Mouse (Mus musculus) Patski (cell line): ENCODE results near the gene Rbfox1. TPM values are rescaled to one million over a fixed set of nuclear protein-coding genes. Genes with fewer than 3 reads are reported as not detected.

Source experiments
- ATAC-seq: fragments of 100-300 bp; one replicate; pipeline ENCODE4 v1.8.0; 2021
- CTCF ChIA-PET: fragments of 350-600 bp; sonication (Branson Sonifier 250); formaldehyde crosslinking; loops from one replicate; lab custom pipeline; 2022; ENCODE audit warnings: inconsistent platforms; lab: Charles Lee
- POLR2A ChIA-PET: fragments of 350-600 bp; sonication (Branson Sonifier 250); formaldehyde crosslinking; loops from one replicate; lab custom pipeline; 2022; ENCODE audit warnings: antibody characterized with exemption, inconsistent platforms; lab: Charles Lee
- DNase-seq: peaks from one replicate; pipeline ENCODE4 v3.0.0-alpha.2; 2011; ENCODE audit warnings: low read depth, low spot score
- H3K27me3 ChIP-seq: fragments of 371-371 bp; one replicate; pipeline ENCODE4 v1.5.1; 2021
- CTCF ChIP-seq: fragments of 100-300 bp; IDR thresholded peaks from one replicate; pipeline ENCODE4 v1.5.1; 2021
- in situ Hi-C: fragments of 300-500 bp; cut with MboI; formaldehyde crosslinking; loops from 3 replicates; pipeline ENCODE4 v1.11.1; 2018; ENCODE audit warnings: low pct_unique_long_range_greater_than_20kb, mixed read lengths
- polyA plus RNA-seq: library from polyadenylated mRNA; unstranded; gene quantifications from one replicate; pipeline ENCODE4 v1.2.3, GENCODE M21; 2021

The Rbfox1 gene
- polyA plus RNA-seq = not detected

DNA sequence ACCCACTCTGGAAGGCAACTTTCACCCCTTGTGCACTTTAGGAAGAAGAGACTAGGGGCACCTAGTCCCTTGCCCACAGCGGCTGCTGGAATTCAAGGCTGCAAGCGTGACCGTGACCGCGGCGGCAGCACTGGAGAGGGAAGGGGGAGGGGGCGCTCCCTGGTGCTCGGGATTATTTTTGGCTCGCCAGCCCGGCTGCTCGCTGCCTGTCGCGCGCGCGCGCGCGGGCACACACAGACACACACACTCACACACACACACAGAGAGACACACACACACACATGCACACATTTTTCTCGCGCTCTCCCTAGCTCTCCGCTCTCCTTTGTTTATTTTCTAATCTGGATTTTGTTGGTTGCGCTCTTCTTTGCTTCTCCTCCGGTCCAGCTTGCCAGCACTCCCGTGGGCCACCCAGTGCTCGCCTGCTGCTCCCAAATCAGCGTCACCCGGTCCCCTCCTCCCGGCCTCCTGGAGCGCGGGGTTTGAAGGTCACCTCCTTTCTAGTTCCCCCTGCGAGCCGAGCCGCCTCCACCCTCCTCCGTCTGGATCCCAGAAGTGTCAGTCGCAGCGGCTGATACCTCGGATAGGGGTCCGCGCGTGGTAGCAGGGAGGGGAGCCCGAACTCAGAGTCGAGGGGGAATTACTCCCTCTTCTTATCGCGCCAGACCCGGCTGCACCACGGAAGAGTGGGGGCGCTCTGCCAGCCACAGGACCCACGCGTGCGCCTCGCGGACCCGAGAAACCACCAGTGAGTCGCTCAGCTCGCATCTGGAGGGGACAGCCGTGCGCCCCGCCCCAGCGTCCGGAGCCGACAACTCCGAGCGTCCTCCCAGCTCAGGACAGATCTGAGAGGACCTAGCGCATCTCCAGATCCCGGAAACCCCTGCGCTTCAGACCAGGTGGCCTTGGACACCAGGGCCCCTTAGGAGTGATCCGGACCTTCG lies at the start of gene Rbfox1:
Gene Rbfox1 (plus strand): TSS at position 610 of the 944 bp plus-strand sequence.
- no peak for TF ChIP-seq CTCF
- ChIA-PET POLR2A (no interaction called here), CTCF (no interaction called here)
- DNase-seq (no peak), ATAC-seq (no peak)
- no peaks in the 10 kb centered on the region for H3K27me3 ChIP-seq
- in situ Hi-C loops = loop anchor here (5.0 kb wide), 1 partner anchor 592 kb away; no protein-coding TSS in a partner anchor

DNA sequence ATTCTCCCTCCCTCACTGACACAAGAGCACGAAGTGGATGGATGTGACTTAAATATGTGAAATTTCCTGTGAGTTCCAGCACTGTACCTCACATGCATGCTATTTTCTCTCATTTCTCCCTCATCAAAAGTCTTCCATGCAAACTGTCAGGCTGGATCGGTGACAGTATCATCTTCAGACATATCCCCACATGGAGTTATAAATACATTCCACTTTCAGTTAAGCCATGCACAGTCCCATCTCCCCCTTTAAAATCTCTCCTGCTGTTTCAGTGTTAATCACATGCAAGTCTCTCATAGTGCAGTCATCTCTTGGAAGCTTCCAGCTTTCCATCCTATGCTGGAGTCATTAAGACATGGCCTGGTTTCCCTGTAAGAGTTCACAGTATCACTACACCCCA lies 48.4 kb upstream of the Rbfox1 start:
- ChIA-PET CTCF (no interaction called here), POLR2A (no interaction called here)
- in situ Hi-C loops = no loop called here
- H3K27me3 ChIP-seq = no peaks in the 10 kb centered on the region
- DNase-seq = no peak
- no peak for ATAC-seq
- no peak for TF ChIP-seq CTCF

- no peaks in the 10 kb centered on the region for H3K27me3 ChIP-seq
- in situ Hi-C loops = no loop called here
- DNase-seq (no peak), ATAC-seq (no peak)
- no peak for TF ChIP-seq CTCF
- ChIA-PET CTCF (no interaction called here), POLR2A (no interaction called here)
Measured at GRCm38 (mm10) chr16:5841167-5841566, 44.0 kb upstream of the Rbfox1 start.

- CTCF ChIA-PET = no interaction called here
- POLR2A ChIA-PET = no interaction called here
- in situ Hi-C loops = no loop called here
- DNase-seq = no peak
- no peak for TF ChIP-seq CTCF
- H3K27me3 ChIP-seq = no peaks in the 10 kb centered on the region
- no peak for ATAC-seq
Measured at GRCm38 (mm10) chr16:5845645-5846044, 39.5 kb upstream of the Rbfox1 start.

DNA sequence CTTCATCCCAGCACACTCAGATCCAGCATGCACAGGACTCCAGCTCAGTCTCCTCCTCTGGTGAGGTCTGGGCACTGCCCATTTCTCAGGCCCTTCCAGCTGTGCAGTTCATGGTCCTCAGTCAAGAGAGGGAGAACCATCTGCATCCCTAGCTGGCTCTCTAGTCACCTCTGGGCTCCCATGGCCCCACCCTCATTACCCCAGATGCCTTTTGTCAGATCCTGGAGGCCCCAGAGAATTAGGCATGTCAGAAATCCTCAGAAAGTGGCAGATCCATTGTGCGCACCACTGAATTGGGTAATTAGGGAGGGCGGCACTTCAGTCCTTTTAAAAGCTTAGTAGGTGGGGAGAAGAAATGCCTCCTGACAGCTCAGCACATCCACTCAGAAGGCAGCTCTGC lies 32.1 kb upstream of the Rbfox1 start:
- H3K27me3 ChIP-seq = no peaks in the 10 kb centered on the region
- ATAC-seq = no peak
- ChIA-PET POLR2A (no interaction called here), CTCF (no interaction called here)
- DNase-seq = no peak
- no peak for TF ChIP-seq CTCF
- in situ Hi-C loops = no loop called here

DNA sequence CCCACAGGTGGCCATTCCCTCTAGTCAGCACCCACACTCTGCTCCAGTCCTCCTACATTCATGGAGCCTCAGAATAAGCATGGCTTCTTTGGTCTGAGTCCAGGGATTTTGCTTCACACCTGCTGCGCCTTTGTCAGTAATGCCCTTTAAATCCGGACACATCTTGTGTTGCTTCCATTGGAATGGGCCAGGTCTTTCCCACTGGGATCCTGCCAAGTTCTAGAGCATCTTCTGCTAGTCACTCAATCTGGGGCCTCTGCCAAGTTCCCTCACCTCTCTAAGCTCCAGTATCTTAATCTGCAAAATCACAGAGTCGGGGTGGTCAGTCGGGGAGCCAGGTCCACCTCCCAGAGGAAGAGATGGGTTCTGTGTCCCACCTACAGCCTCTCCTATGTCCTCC lies 20.8 kb upstream of the Rbfox1 start:
- TF ChIP-seq CTCF = no peak
- POLR2A ChIA-PET = no interaction called here
- H3K27me3 ChIP-seq = no peaks in the 10 kb centered on the region
- in situ Hi-C loops = no loop called here
- DNase-seq (no peak), ATAC-seq (no peak)
- CTCF ChIA-PET = no interaction called here

- no peak for TF ChIP-seq CTCF
- ATAC-seq (no peak), DNase-seq (no peak)
- no peaks in the 10 kb centered on the region for H3K27me3 ChIP-seq
- in situ Hi-C loops = no loop called here
- POLR2A ChIA-PET = no interaction called here
- CTCF ChIA-PET = no interaction called here
Measured at GRCm38 (mm10) chr16:5866966-5867365, 18.2 kb upstream of the Rbfox1 start.

GRCm38 (mm10) chr16:5870391-5870790 lies 14.8 kb upstream of the Rbfox1 start:
- POLR2A ChIA-PET = no interaction called here
- CTCF ChIA-PET = no interaction called here
- TF ChIP-seq CTCF = no peak
- H3K27me3 ChIP-seq = no peaks in the 10 kb centered on the region
- ATAC-seq (no peak), DNase-seq (no peak)
- in situ Hi-C loops = no loop called here

DNA sequence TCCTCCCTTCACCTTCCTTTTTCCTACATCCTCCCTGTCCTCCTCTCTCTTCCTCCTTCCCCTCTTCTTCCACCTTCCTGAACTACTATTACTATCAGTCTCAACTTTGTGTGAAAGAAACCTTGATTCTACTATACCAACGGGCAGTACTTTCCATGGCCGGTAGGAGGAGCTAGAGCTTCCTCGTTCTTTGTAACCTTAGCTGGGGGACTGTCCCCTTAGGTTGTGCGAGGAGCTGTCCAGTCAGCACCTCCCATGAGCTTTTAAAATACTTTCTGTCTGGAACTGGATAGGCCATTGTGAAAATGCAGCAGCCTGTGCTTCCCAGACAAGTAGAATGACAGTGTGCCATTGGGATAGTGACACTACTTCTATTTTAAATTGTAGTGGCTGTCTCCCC lies 3.3 kb upstream of the Rbfox1 start:
- ATAC-seq (no peak), DNase-seq (peak; percentile 6)
- no peaks in the 10 kb centered on the region for H3K27me3 ChIP-seq
- ChIA-PET CTCF (no interaction called here), POLR2A (no interaction called here)
- TF ChIP-seq CTCF = peak; percentile 79
- in situ Hi-C loops = no loop called here

GRCm38 (mm10) chr16:5885690-5886050 lies 515 bp downstream of the Rbfox1 start:
- CTCF ChIA-PET = no interaction called here
- POLR2A ChIA-PET = no interaction called here

DNA sequence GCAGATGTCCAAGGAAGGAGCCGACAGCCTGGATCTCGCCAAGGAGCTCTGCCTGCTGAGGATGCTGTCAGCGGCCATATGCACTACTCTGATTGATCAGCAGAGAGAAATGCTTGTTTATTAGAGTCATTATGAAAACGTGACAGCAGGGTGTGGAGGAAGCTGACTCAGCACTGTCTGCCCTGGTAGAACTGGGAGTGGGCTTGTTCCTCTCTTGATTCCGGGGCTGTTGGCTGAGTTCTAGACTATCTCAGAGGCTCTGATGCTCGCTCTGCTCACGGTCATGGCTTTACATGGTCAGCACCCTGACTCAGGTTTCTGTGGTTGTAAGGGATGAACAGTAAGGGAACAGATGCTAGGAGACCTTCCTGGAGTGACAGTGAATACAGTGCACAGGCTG lies 10.4 kb downstream of the Rbfox1 start:
- ChIA-PET CTCF (no interaction called here), POLR2A (no interaction called here)
- DNase-seq = no peak
- no peaks in the 10 kb centered on the region for H3K27me3 ChIP-seq
- no peak for TF ChIP-seq CTCF
- in situ Hi-C loops = loop anchor here (5.0 kb wide), 1 partner anchor 127 kb away; no protein-coding TSS in a partner anchor
- ATAC-seq = no peak

More at GRCm38 (mm10) chr16:5885690-5886050, 515 bp downstream of the Rbfox1 start:
- in situ Hi-C loops = loop anchor here (5.0 kb wide), 1 partner anchor 592 kb away; no protein-coding TSS in a partner anchor
- no peaks in the 10 kb centered on the region for H3K27me3 ChIP-seq
- no peak for ATAC-seq
- no peak for DNase-seq
- no peak for TF ChIP-seq CTCF
